Mouse (Mus musculus) heart, postnatal 0 days (tissue): ENCODE measurements around the gene Atp5s.

Source experiments
- CTCF ChIP-seq: IDR thresholded peaks from 2 replicates; pipeline ENCODE4 v1.5.1; 2016; ENCODE audit warnings: antibody characterized with exemption, control low read depth, low read depth
- EP300 ChIP-seq: IDR thresholded peaks from 2 replicates; pipeline ENCODE4 v1.6.1; 2016; ENCODE audit warnings: antibody characterized with exemption, low read depth

DNA sequence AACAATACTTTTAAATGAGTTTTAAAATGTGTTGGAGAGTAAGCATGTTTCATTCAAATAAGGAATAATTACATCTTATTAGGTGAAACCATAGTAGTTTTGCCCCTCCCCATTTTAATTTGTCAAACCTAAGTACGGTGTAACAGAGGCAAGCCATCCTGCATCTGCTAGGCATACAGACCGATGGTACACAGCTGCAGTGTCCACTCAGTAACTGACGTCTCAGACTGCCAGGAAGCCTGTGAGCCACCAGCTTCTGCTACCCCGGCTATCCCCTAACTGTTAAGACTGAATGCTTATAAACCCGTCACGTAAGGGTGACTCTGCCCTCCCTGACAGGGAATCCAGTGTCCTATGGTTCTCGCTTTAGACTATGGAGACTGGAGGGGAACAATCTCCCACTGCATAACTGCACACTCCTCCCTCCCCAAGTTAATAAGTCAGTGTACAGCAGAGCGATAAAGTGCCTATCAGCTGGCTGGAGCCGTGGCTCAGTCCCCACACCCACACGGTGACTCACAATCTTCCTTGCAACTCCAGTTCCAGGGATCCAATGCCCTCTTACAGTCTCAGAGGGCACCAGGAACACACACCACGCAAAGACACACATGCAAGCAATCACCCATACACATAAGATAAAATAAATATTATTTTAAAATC is 19.8 kb upstream of the Atp5s start:
- TF ChIP-seq CTCF (no peak), EP300 (no peak)
